Mouse (Mus musculus) embryonic facial prominence, embryonic 14.5 days (tissue): Measurements from ENCODE around the gene Tmbim1. TPM values are rescaled to one million over a fixed set of nuclear protein-coding genes. Genes with fewer than 3 reads are reported as not detected.

ENCODE experiments used
- ATAC-seq: fragments of 200-750 bp; cut with Nextera tagmentation; 2 replicates; pipeline ENCODE4 v1.8.0; 2017; ENCODE audit warnings: low read depth, moderate number of reproducible peaks, moderate TSS enrichment
- DNase-seq: peaks from one replicate; pipeline ENCODE4 v3.0.0-alpha.2; 2015; ENCODE audit warnings: low spot score
- H3K27ac ChIP-seq: fragments of 300-500 bp; sonication (generic); replicated peaks from 2 replicates; pipeline ENCODE4 v1.5.1; 2014; ENCODE audit warnings: low read depth, mild to moderate bottlenecking, low read length, moderate library complexity
- H3K27me3 ChIP-seq: fragments of 300-500 bp; sonication (generic); replicated peaks from 2 replicates; pipeline ENCODE4 v1.6.1; 2014; ENCODE audit warnings: low read length; ENCODE audit not compliant: control insufficient read depth, insufficient read depth
- H3K36me3 ChIP-seq: fragments of 300-500 bp; sonication (generic); 2 replicates; pipeline ENCODE4 v1.6.1; 2014; ENCODE audit warnings: low read length, mixed read lengths; ENCODE audit not compliant: control insufficient read depth, insufficient read depth
- H3K4me1 ChIP-seq: fragments of 300-500 bp; sonication (generic); 2 replicates; pipeline ENCODE4 v1.6.1; 2014; ENCODE audit warnings: antibody characterized with exemption, low read length; ENCODE audit not compliant: control insufficient read depth, insufficient read depth
- H3K4me2 ChIP-seq: fragments of 300-500 bp; sonication (generic); 2 replicates; pipeline ENCODE4 v1.6.1; 2014; ENCODE audit warnings: low read depth, mild to moderate bottlenecking, low read length, moderate library complexity, mixed read lengths
- H3K4me3 ChIP-seq: fragments of 300-500 bp; sonication (generic); 2 replicates; pipeline ENCODE4 v1.5.1; 2014; ENCODE audit warnings: low read depth, mild to moderate bottlenecking, low read length
- H3K9ac ChIP-seq: fragments of 300-500 bp; sonication (generic); 2 replicates; pipeline ENCODE4 v1.6.1; 2014; ENCODE audit warnings: low read depth, mild to moderate bottlenecking, low read length, moderate library complexity, mixed read lengths
- H3K9me3 ChIP-seq: fragments of 300-500 bp; sonication (generic); 2 replicates; pipeline ENCODE4 v1.6.1; 2016; ENCODE audit warnings: low read length; ENCODE audit not compliant: control insufficient read depth
- WGBS: fragments of 180-500 bp; shearing (Covaris S2); extraction: QIAGEN DNeasy Blood & Tissue Kit; methylation state at CpG from one replicate; pipeline ENCODE4 v1.1.7; 2014; 5-methylcytosine and 5-hydroxymethylcytosine counted together
- polyA plus RNA-seq: library from polyadenylated mRNA; unstranded; fragments of >200 nt; fragmentation: Nextera tagmentation; extraction: Ambion mirVana; gene quantifications from 2 replicates; pipeline ENCODE4 v1.2.1, GENCODE M21; 2014

The Tmbim1 gene
- polyA plus RNA-seq, 1 experiment from 2014 or later = 35.6 TPM

- Histone ChIP-seq H3K27me3 (no peaks in the 10 kb centered on the region), H3K4me2 (peak overlapping the region; percentile 45), H3K27ac (peak overlapping the region; percentile 91), H3K9ac (peak overlapping the region; percentile 32; the same call in 1 of the 2 replicates), H3K9me3 (no peaks in the 10 kb centered on the region), H3K36me3 (peaks cover 41% of the 10 kb centered on the region), H3K4me1 (peaks cover 29% of the 10 kb centered on the region), H3K4me3 (no peak overlapping the region)
- ATAC-seq = no peak
- WGBS = 85% methylated on average over 5 of the region's 6 CpGs
- no peak for DNase-seq
Observed at GRCm38 (mm10) chr1:74294733-74295455, 10.5 kb downstream of the Tmbim1 start.

GRCm38 (mm10) chr1:74294090-74294643 is 11.3 kb downstream of the Tmbim1 start:
- Histone ChIP-seq H3K27ac (no peak overlapping the region), H3K36me3 (peaks cover 48% of the 10 kb centered on the region), H3K9ac (no peak overlapping the region), H3K4me3 (no peak overlapping the region), H3K4me1 (peaks cover 29% of the 10 kb centered on the region), H3K4me2 (no peak overlapping the region), H3K9me3 (no peaks in the 10 kb centered on the region), H3K27me3 (no peaks in the 10 kb centered on the region)
- DNase-seq = no peak
- no peak for ATAC-seq
- 85% methylated on average over 3 of the region's 3 CpGs for WGBS

GRCm38 (mm10) chr1:74293306-74293960 is 12.0 kb downstream of the Tmbim1 start:
- H3K27ac ChIP-seq = no peak overlapping the region
- H3K9me3 ChIP-seq = no peaks in the 10 kb centered on the region
- 82% methylated on average over 8 of the region's 8 CpGs for WGBS
- peaks cover 29% of the 10 kb centered on the region for H3K4me1 ChIP-seq
- no peak overlapping the region for H3K9ac ChIP-seq
- H3K36me3 ChIP-seq = peaks cover 54% of the 10 kb centered on the region
- H3K4me2 ChIP-seq = no peak overlapping the region
- no peak overlapping the region for H3K4me3 ChIP-seq
- DNase-seq (no peak), ATAC-seq (no peak)
- H3K27me3 ChIP-seq = no peaks in the 10 kb centered on the region

GRCm38 (mm10) chr1:74292331-74293020 is 12.9 kb downstream of the Tmbim1 start:
- H3K4me3 ChIP-seq = no peak overlapping the region
- H3K27me3 ChIP-seq = no peaks in the 10 kb centered on the region
- H3K4me1 ChIP-seq = peaks cover 29% of the 10 kb centered on the region
- peaks cover 59% of the 10 kb centered on the region for H3K36me3 ChIP-seq
- DNase-seq (no peak), ATAC-seq (no peak)
- no peak overlapping the region for H3K27ac ChIP-seq
- no peak overlapping the region for H3K9ac ChIP-seq
- H3K9me3 ChIP-seq = no peaks in the 10 kb centered on the region
- 82% methylated on average over 11 of the region's 11 CpGs for WGBS
- no peak overlapping the region for H3K4me2 ChIP-seq

- Histone ChIP-seq H3K4me1 (peaks cover 6% of the 10 kb centered on the region; the same call in 1 of the 2 replicates), H3K27me3 (no peaks in the 10 kb centered on the region), H3K9me3 (no peaks in the 10 kb centered on the region), H3K9ac (no peak overlapping the region), H3K4me3 (no peak overlapping the region), H3K27ac (no peak overlapping the region), H3K36me3 (peaks cover 59% of the 10 kb centered on the region), H3K4me2 (no peak overlapping the region)
- whole genome bisulfite sequencing = 88% methylated on average over 5 of the region's 5 CpGs
- no peak for DNase-seq
- no peak for ATAC-seq
Observed at GRCm38 (mm10) chr1:74290141-74290540, 15.3 kb downstream of the Tmbim1 start.

GRCm38 (mm10) chr1:74289740-74290139 is 15.7 kb downstream of the Tmbim1 start:
- ATAC-seq = no peak
- H3K27ac ChIP-seq = no peak overlapping the region
- no peak overlapping the region for H3K9ac ChIP-seq
- 94% methylated on average over 2 of the region's 2 CpGs for WGBS
- DNase-seq = no peak
- no peak overlapping the region for H3K4me3 ChIP-seq
- H3K9me3 ChIP-seq = no peaks in the 10 kb centered on the region
- H3K36me3 ChIP-seq = peaks cover 59% of the 10 kb centered on the region
- peaks cover 2% of the 10 kb centered on the region; the same call in 1 of the 2 replicates for H3K4me1 ChIP-seq
- no peaks in the 10 kb centered on the region for H3K27me3 ChIP-seq
- H3K4me2 ChIP-seq = no peak overlapping the region

- Histone ChIP-seq H3K4me3 (no peak overlapping the region), H3K27me3 (no peaks in the 10 kb centered on the region), H3K9me3 (no peaks in the 10 kb centered on the region), H3K9ac (no peak overlapping the region), H3K27ac (no peak overlapping the region), H3K36me3 (peaks cover 59% of the 10 kb centered on the region), H3K4me2 (no peak overlapping the region), H3K4me1 (no peaks in the 10 kb centered on the region)
- DNase-seq = no peak
- 87% methylated on average over 9 of the region's 9 CpGs for WGBS
- no peak for ATAC-seq
Observed at GRCm38 (mm10) chr1:74289248-74289647, 16.2 kb downstream of the Tmbim1 start.

- Histone ChIP-seq H3K36me3 (peaks cover 50% of the 10 kb centered on the region), H3K4me3 (no peak overlapping the region), H3K4me2 (no peak overlapping the region), H3K9ac (no peak overlapping the region), H3K4me1 (peaks cover 4% of the 10 kb centered on the region; the same call in 1 of the 2 replicates), H3K27me3 (no peaks in the 10 kb centered on the region), H3K27ac (no peak overlapping the region), H3K9me3 (no peaks in the 10 kb centered on the region)
- ATAC-seq (no peak), DNase-seq (no peak)
- 82% methylated on average over 4 of the region's 4 CpGs for WGBS
Observed at GRCm38 (mm10) chr1:74288327-74288726, 17.1 kb downstream of the Tmbim1 start.
